Mouse (Mus musculus) liver, adult 2 months (tissue): ENCODE results near the gene Fam50a. TPM values are rescaled to one million over a fixed set of nuclear protein-coding genes. Genes with fewer than 3 reads are reported as not detected.

Experiments
- DNase-seq: peaks from one replicate; pipeline ENCODE4 v3.0.0-alpha.2; 2011; ENCODE audit warnings: low read depth, low spot score; ENCODE audit errors: extremely low read depth
- H3K27ac ChIP-seq: fragments of 200-500 bp; replicated peaks from 2 replicates; pipeline ENCODE4 v1.5.1; 2012; ENCODE audit warnings: low read depth, mild to moderate bottlenecking, control low read depth, inconsistent platforms, low read length; ENCODE audit not compliant: insufficient read depth
- H3K27me3 ChIP-seq: fragments of 200-500 bp; 2 replicates; pipeline ENCODE4 v1.6.1; 2012; ENCODE audit warnings: mild to moderate bottlenecking, moderate library complexity, low read length, inconsistent platforms; ENCODE audit not compliant: control insufficient read depth, insufficient read depth
- H3K36me3 ChIP-seq: fragments of 200-500 bp; 2 replicates; pipeline ENCODE4 v1.6.1; 2012; ENCODE audit warnings: low read length, inconsistent platforms; ENCODE audit not compliant: control insufficient read depth, insufficient read depth
- H3K4me1 ChIP-seq: fragments of 200-500 bp; 2 replicates; pipeline ENCODE4 v1.6.1; 2011; ENCODE audit warnings: low read length; ENCODE audit not compliant: control insufficient read depth, insufficient read depth
- H3K4me3 ChIP-seq: fragments of 200-500 bp; 2 replicates; pipeline ENCODE4 v1.5.1; 2011; ENCODE audit warnings: low read depth, mild to moderate bottlenecking, control low read depth, low read length, moderate library complexity; ENCODE audit not compliant: insufficient read depth
- H3K79me2 ChIP-seq: fragments of 200-500 bp; 2 replicates; pipeline ENCODE4 v1.6.1; 2012; ENCODE audit warnings: inconsistent platforms, mild to moderate bottlenecking, low read length, moderate library complexity; ENCODE audit not compliant: control insufficient read depth, insufficient read depth
- H3K9ac ChIP-seq: fragments of 200-500 bp; 2 replicates; pipeline ENCODE4 v1.6.1; 2012; ENCODE audit warnings: low read depth, mild to moderate bottlenecking, control low read depth, inconsistent platforms, low read length
- CTCF ChIP-seq: fragments of 200-500 bp; IDR thresholded peaks from 2 replicates; pipeline ENCODE4 v1.5.1; 2011; ENCODE audit warnings: low read depth, low read length, control low read depth
- POLR2A ChIP-seq: fragments of 200-500 bp; IDR thresholded peaks from 2 replicates; pipeline ENCODE4 v1.6.1; 2011; ENCODE audit warnings: low read length, control low read depth; ENCODE audit not compliant: insufficient read depth; ENCODE audit errors: extremely low read depth
- WGBS: fragments of 180-500 bp; shearing (Covaris S2); methylation state at CpG from one replicate; pipeline ENCODE4 v1.1.7; 2018; 5-methylcytosine and 5-hydroxymethylcytosine counted together
- polyA plus RNA-seq: library from polyadenylated mRNA; depleted of rRNA; stranded (reverse); fragments of >200 nt; gene quantifications from 2 replicates; pipeline ENCODE4 v1.2.3, GENCODE M21; 2012
- total RNA-seq: library from RNA; depleted of rRNA; stranded (reverse); fragments of >200 nt; gene quantifications from 2 replicates; pipeline ENCODE4 v1.2.3, GENCODE M21; 2014

Gene Fam50a
- total and polyA plus RNA-seq, 2 experiments: 6.3 to 8.1 TPM

DNA sequence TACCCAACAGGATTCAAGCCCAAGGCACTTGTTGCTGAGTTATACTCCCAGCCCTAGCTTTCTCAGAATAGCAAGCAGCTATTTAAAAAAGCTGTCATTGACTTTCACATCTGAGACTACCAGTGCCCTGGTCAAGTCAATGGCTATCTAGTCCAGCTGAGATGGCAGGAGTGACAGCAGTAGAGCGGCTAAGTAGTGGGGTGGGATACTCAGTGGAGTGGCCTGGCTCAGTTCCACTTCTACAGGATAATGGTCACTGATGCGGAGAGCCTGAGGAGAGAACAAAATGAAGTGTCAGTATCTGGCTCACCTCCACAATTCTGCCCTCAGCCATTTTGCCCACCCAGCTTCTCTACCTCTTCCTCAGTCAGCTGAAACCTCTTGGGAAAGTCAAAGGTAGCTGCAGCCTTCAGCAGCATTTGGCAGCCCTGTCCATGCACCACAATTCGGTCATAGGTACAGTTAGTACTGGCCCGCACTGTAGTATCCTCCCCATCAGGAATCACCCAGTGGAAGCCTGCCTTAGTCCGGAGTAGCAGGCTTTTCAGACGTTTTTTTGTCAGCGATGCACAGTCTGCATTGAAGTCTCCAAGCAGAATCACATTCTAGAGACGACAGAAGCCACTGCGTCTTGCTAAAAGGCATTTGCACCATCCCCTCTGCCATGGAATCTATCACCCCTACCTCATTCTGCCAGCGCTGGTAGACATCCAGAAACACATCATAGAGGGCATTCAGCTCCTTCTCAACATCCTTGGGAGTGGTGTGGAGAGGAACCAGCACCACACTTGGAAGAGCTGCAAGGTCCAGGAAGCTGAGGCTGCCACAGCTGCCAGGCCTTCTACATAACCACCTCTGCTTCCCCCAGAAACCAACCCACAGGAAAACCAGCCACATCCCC lies 39.2 kb upstream of the Fam50a start:
- 0 out of 2 replicates have a peak overlapping the region, but pooled peaks have one; percentile 27 for H3K27ac ChIP-seq
- DNase-seq: no peak
- WGBS: 31% methylated on average over 10 of the region's 10 CpGs
- H3K79me2 ChIP-seq: no peaks in the 10 kb centered on the region
- peaks cover 3% of the 10 kb centered on the region; the same call in 1 of the 2 replicates for H3K4me1 ChIP-seq
- H3K27me3 ChIP-seq: no peaks in the 10 kb centered on the region
- no peak overlapping the region for H3K9ac ChIP-seq
- no peak overlapping the region for H3K4me3 ChIP-seq
- TF ChIP-seq POLR2A (no peak), CTCF (no peak)
- peaks cover 14% of the 10 kb centered on the region for H3K36me3 ChIP-seq

DNA sequence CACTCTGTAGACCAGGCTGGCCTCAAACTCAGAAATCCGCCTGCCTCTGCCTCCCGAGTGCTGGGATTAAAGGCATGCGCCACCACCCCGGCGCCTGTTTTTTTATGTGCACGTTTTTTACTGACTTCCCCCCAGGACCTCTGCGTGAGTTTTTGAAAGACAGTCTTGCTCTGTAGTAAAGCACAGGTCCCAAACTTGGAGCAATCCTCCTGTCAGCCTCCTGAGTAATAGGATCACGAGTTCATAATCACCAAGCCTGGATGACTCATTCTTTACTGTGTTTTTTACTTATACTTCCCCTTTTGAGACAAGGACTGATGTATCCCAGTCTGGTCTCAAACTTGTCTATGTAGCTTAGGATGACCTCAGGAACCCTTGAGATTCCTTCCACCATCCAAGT lies 34.9 kb upstream of the Fam50a start:
- WGBS: 83% methylated on average over 8 of the region's 8 CpGs
- peaks cover 1% of the 10 kb centered on the region; the same call in 1 of the 2 replicates for H3K4me1 ChIP-seq
- H3K27ac ChIP-seq: no peak overlapping the region
- H3K27me3 ChIP-seq: no peaks in the 10 kb centered on the region
- no peaks in the 10 kb centered on the region for H3K79me2 ChIP-seq
- no peak for DNase-seq
- peaks cover 3% of the 10 kb centered on the region; the same call in 1 of the 2 replicates for H3K36me3 ChIP-seq
- no peak overlapping the region for H3K9ac ChIP-seq
- TF ChIP-seq POLR2A: no peak
- TF ChIP-seq CTCF: no peak
- no peak overlapping the region for H3K4me3 ChIP-seq

- under 1% methylated on average over 13 of the region's 14 CpGs for WGBS
- Histone ChIP-seq H3K27ac (peak overlapping the region; percentile 52), H3K9ac (peak overlapping the region; percentile 59), H3K79me2 (peaks cover 3% of the 10 kb centered on the region; the same call in 1 of the 2 replicates), H3K4me1 (peaks cover 6% of the 10 kb centered on the region; the same call in 1 of the 2 replicates), H3K27me3 (no peaks in the 10 kb centered on the region), H3K4me3 (peak overlapping the region; percentile 67), H3K36me3 (no peaks in the 10 kb centered on the region)
- DNase-seq: no peak
- TF ChIP-seq POLR2A (no peak), CTCF (no peak)
Observed at GRCm38 (mm10) chrX:74281041-74281731, 31.6 kb upstream of the Fam50a start.

DNA sequence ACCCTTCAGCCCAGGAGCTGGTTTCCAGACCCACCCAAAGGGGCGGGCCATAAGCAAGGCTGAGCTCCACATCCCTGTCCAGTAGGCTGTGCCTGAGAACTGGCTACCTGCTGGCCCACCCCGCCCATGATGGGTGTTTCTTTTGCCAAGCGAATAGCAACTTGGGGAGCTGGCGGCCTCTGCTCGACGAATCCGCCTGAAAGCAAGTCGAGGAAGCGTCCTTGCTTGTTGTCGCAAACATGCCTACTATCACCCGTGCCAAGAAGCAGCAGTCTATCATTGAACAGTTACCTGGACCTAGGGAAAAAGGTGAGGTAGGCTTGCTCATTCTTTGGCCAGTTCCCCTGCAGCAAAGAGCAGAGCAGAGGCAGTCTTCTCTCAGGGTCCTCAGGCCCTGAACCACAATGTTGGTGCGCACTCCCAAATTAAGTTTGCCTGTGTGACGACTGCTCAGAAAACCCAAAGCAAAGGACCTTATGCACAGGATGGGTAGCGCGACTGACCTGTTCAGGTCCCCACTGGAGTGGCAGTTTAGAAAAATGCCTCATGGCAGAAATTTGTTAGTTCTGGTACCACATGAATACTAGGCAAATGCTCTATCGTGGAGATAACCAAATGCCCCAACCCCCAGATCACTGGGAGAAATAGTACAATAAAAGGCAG lies 31.0 kb upstream of the Fam50a start, which contains the start of the genes Taz and Dnase1l1:
Gene Taz, plus strand, starts transcription at position 181 of the 663 bp plus-strand sequence.
Gene Dnase1l1, minus strand, starts transcription at position 606 of the 663 bp plus-strand sequence.
- Histone ChIP-seq H3K27ac (peak within 1 kb of the TSS; percentile 92), H3K79me2 (peaks cover 3% of the 10 kb centered on the region; the same call in 1 of the 2 replicates), H3K36me3 (no peaks in the 10 kb centered on the region), H3K4me1 (peaks cover 6% of the 10 kb centered on the region; the same call in 1 of the 2 replicates), H3K9ac (peak within 1 kb of the TSS; percentile 91), H3K4me3 (peak within 1 kb of the TSS; percentile 67), H3K27me3 (no peaks in the 10 kb centered on the region)
- DNase-seq: peak; percentile 88
- under 1% methylated on average over 16 of the region's 16 CpGs for WGBS
- TF ChIP-seq POLR2A (peak; percentile 34; the same call in 1 of the 2 replicates), CTCF (no peak)

GRCm38 (mm10) chrX:74282395-74283091 lies 30.3 kb upstream of the Fam50a start:
- Histone ChIP-seq H3K27me3 (no peaks in the 10 kb centered on the region), H3K4me1 (peaks cover 6% of the 10 kb centered on the region; the same call in 1 of the 2 replicates), H3K79me2 (peaks cover 3% of the 10 kb centered on the region; the same call in 1 of the 2 replicates), H3K4me3 (peak overlapping the region; percentile 67), H3K9ac (peak overlapping the region; percentile 91), H3K27ac (peak overlapping the region; percentile 92), H3K36me3 (no peaks in the 10 kb centered on the region)
- WGBS: 0% methylated on average over 39 of the region's 39 CpGs
- TF ChIP-seq POLR2A (peak; percentile 51; the same call in 1 of the 2 replicates), CTCF (no peak)
- peak; percentile 80 for DNase-seq
